Mouse (Mus musculus) right cerebral cortex, postnatal 14 days (tissue): ENCODE data around the gene Gm8890.
"Not testable (repeated sequence)": the region's sequence is repeated elsewhere in the genome, so short reads cannot be mapped to it uniquely, and the experiment has no call there.

Experiments used
- DNase-seq: peaks from one replicate; pipeline ENCODE4 v3.0.0; 2022

The Gm8890 gene

DNA sequence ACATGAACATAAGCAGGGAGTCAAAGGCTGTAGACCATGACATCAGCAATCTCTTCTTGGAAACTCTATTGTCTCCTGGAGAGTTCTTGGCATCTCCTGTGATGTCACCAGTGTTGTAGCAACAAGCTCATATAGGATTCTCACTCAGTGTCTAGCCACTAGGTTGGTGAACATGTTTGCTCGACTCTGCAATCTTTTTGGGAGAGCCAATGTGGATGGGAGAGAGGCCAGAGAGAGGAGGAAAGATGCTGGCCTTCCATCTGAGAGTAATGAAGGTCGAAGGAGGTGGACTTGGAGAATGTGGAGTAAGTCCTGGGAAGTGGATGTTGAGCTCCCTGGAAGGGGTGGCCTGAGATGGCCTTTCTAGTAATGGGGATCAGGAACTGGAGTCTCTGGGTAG, at the start of gene Gm8890:
TSS of gene Gm8890 (plus strand) at position 301 of the 400 bp plus-strand sequence.
- not testable (repeated sequence) for DNase-seq

DNA sequence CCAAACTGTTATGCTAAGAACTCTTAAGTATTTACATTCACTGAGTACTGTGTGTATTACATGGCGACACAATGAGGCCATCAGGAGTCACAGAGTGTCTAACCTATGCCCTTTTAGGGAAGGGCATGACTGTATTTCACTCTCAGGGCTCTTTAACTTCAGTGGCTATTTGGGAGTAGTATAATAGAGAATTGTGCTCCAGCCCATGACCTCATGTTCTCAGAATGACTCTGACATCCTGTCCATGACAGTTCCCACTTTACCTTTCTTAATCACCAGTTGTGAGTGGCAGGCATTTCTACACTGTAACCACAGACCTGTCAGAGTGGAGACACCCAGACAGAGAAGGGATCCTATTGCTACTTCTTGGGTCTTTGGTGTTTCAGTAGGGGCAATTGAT, 388 bp downstream of the Gm8890 start:
- not testable (repeated sequence) for DNase-seq
